Mouse (Mus musculus) heart, embryonic 14.5 days (tissue): ENCODE measurements around the gene Aqp3. TPM values are rescaled to one million over a fixed set of nuclear protein-coding genes. Genes with fewer than 3 reads are reported as not detected.

Source experiments
- ATAC-seq: fragments of 200-750 bp; cut with Nextera tagmentation; 2 replicates; pipeline ENCODE4 v1.8.0; 2017; ENCODE audit warnings: low read depth, moderate TSS enrichment; ENCODE audit not compliant: insufficient number of reproducible peaks, insufficient read depth, low FRiP score
- H3K27ac ChIP-seq, 2 experiments: fragments of 200-500 bp in 1 of 2; fragments of 300-500 bp in 1 of 2; sonication (generic) in 1 of 2; replicated peaks in 1 of 2; 2 replicates each; pipeline ENCODE4 v1.5.1; 2012 to 2014; ENCODE audit warnings: low read depth in 2 of 2, low read length in 2 of 2, control low read depth in 1 of 2, mild to moderate bottlenecking in 1 of 2, mixed read lengths in 1 of 2; ENCODE audit not compliant: control insufficient read depth in 1 of 2, insufficient read depth in 1 of 2
- H3K27me3 ChIP-seq: fragments of 300-500 bp; sonication (generic); 2 replicates; pipeline ENCODE4 v1.6.1; 2014; ENCODE audit warnings: mild to moderate bottlenecking, low read length, control low read depth; ENCODE audit not compliant: control insufficient read depth, insufficient read depth
- H3K36me3 ChIP-seq: fragments of 300-500 bp; sonication (generic); 2 replicates; pipeline ENCODE4 v1.6.1; 2014; ENCODE audit warnings: mild to moderate bottlenecking, control low read depth, low read length, mixed read lengths; ENCODE audit not compliant: control insufficient read depth, insufficient read depth
- H3K4me1 ChIP-seq, 2 experiments: fragments of 200-500 bp in 1 of 2; fragments of 300-500 bp in 1 of 2; sonication (generic) in 1 of 2; 2 replicates each; pipeline ENCODE4 v1.6.1; 2012 to 2014; ENCODE audit warnings: low read length in 2 of 2, control low read depth in 1 of 2, mixed read lengths in 1 of 2; ENCODE audit not compliant: control insufficient read depth in 2 of 2, insufficient read depth in 2 of 2
- H3K4me2 ChIP-seq: fragments of 300-500 bp; sonication (generic); 2 replicates; pipeline ENCODE4 v1.6.1; 2014; ENCODE audit warnings: mild to moderate bottlenecking, low read length
- H3K4me3 ChIP-seq, 2 experiments: fragments of 200-500 bp in 1 of 2; fragments of 300-500 bp in 1 of 2; sonication (generic) in 1 of 2; 2 replicates each; pipeline ENCODE4 v1.5.1; 2012 to 2014; ENCODE audit warnings: low read length in 2 of 2, mild to moderate bottlenecking in 2 of 2, control low read depth in 1 of 2, low read depth in 1 of 2, moderate library complexity in 1 of 2; ENCODE audit not compliant: control insufficient read depth in 1 of 2, insufficient read depth in 1 of 2
- H3K9ac ChIP-seq: fragments of 300-500 bp; sonication (generic); 2 replicates; pipeline ENCODE4 v1.6.1; 2014; ENCODE audit warnings: mild to moderate bottlenecking, low read length
- H3K9me3 ChIP-seq: fragments of 300-500 bp; sonication (generic); 2 replicates; pipeline ENCODE4 v1.6.1; 2016; ENCODE audit warnings: low read length, control low read depth; ENCODE audit not compliant: control insufficient read depth
- WGBS: fragments of 180-500 bp; shearing (Covaris S2); extraction: QIAGEN DNeasy Blood & Tissue Kit; methylation state at CpG from one replicate; pipeline ENCODE4 v1.1.7; 2014; 5-methylcytosine and 5-hydroxymethylcytosine counted together
- polyA plus RNA-seq: library from polyadenylated mRNA; unstranded; fragments of >200 nt; fragmentation: Nextera tagmentation; extraction: Ambion mirVana; gene quantifications from 2 replicates; pipeline ENCODE4 v1.2.1, GENCODE M21; 2014

The Aqp3 gene
- polyA plus RNA-seq, 1 experiment from 2014 or later = 0.55 TPM

DNA sequence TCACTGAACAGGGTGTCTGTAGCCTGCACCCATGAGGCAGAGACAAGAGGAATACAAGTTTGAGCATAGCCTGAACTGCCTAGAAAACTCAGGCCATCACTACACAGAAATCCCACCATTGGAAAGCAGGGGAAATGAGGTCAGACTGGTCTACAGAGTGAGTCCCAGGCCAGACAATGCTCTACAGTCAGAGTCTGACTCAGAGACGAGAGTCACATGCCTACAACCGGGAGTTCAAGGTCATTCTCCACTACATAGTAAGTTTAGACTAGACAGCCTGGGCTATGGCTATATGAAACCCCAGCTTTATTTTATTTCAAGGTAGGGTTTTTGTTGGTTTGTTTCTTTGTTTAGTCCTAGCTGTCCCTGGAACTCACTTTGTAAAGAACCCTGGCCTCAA, 49.1 kb downstream of the Aqp3 start:
- no peak overlapping the region for H3K4me3 ChIP-seq
- WGBS = 38% methylated on average over 2 of the region's 2 CpGs
- H3K9ac ChIP-seq = no peak overlapping the region
- H3K27ac ChIP-seq = no peak overlapping the region
- no peaks in the 10 kb centered on the region for H3K36me3 ChIP-seq
- H3K4me1 ChIP-seq = peaks cover 11 to 14% of the 10 kb centered on the region in 2 experiments
- H3K4me2 ChIP-seq = no peak overlapping the region
- no peaks in the 10 kb centered on the region for H3K9me3 ChIP-seq
- ATAC-seq = no peak
- H3K27me3 ChIP-seq = no peaks in the 10 kb centered on the region

DNA sequence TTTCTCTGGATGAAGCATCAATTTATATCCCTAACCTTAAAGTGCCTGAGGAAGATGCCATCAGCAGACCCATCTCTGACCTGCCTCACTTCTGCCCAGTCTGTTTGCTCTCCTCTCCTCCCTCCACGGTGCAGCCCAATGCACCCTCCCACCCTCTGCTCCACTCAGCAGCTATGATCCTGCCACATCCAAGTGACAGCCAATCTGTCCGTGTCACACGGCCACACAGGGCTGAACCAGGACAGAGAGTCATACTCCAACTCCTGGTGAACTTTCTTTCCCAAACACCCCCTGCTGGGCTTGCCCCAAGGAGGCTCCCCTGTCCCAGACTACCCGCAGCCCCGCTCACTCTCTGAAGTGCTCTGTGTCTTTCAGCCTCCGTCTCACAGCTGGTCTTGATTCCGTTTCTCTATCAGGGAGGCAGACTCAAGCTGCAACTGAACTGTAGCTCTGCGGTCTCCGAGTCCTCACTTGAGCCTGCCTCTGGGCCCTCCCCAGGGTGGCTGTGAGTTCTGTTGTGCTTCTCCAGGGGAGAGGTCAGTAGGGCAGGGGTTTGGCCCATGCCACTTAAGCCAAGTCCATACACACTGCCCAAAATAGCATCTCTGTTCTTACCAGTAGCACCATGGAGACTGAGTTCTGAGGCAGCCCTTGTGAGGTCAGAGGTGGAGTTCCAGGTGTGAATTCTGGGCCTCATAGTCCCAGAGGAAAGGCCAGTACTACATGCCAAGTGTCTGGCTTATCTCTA, 50.3 kb downstream of the Aqp3 start, which contains the start of gene Aqp7:
Gene Aqp7, minus strand, starts transcription at position 616 of the 748 bp plus-strand sequence.
- ATAC-seq = 0 out of 2 replicates have a peak, but pooled peaks have one; percentile 45
- Histone ChIP-seq H3K4me2 (no peak within 1 kb of the TSS), H3K27ac (no peak within 1 kb of the TSS), H3K36me3 (no peaks in the 10 kb centered on the region), H3K9ac (0 out of 2 replicates have a peak within 1 kb of the TSS, but pooled peaks have one; percentile 13), H3K27me3 (no peaks in the 10 kb centered on the region), H3K9me3 (no peaks in the 10 kb centered on the region), H3K4me1 (peaks cover 11 to 14% of the 10 kb centered on the region in 2 experiments), H3K4me3 (no peak within 1 kb of the TSS)
- 22% methylated on average over 9 of the region's 9 CpGs for WGBS

DNA sequence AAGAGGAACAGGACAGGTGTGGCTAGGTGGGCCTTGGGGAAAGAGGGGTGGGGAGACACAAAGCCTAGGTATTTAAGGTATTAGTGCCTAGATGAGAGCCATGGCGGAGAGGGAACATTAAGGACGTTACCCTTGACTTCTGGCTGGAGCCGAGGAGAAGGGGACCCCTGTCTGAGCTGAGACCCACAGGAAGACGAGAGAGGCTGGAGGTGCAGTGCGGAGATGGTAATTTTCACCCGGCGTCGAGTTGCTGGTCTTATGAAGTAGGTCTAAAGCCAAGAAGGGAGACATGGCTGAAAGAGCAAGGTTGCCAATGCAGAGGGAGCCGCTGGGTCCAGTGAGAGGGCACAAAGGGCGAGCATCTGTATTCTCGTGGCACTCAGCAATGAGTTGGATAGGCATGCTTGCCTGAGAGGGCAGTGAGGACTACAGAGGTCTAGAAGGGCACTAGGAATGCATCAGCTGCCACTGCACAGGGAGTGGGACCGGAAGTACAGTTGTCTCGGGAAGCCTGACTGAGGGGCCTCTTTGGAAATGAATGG, 51.7 kb downstream of the Aqp3 start:
- 78% methylated on average over 13 of the region's 13 CpGs for WGBS
- no peak overlapping the region for H3K27ac ChIP-seq
- no peak overlapping the region for H3K9ac ChIP-seq
- H3K36me3 ChIP-seq = no peaks in the 10 kb centered on the region
- no peaks in the 10 kb centered on the region for H3K9me3 ChIP-seq
- no peak overlapping the region for H3K4me2 ChIP-seq
- H3K4me1 ChIP-seq = peaks cover 11 to 14% of the 10 kb centered on the region in 2 experiments
- no peak for ATAC-seq
- no peak overlapping the region for H3K4me3 ChIP-seq
- no peaks in the 10 kb centered on the region for H3K27me3 ChIP-seq

DNA sequence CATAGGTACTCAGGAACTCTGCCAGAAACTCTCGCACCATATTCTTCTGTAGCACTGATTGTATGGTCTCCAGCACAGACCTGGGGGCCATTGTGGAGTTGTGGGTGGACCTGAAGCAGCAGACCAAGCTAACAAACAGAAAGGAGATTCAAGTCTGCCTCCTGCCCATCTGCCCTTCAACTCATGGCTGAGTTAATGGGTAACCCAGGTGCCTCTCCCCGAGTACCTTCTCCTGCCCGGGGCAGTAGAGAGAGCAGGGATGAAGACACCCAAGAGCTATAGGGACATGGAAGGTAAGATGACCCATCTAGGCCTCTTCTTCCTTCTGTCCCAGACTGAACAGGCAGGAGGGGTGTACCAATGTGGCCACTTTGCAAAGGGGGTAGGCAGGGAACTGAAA, 52.7 kb downstream of the Aqp3 start:
- ATAC-seq = no peak
- no peak overlapping the region for H3K4me2 ChIP-seq
- H3K36me3 ChIP-seq = no peaks in the 10 kb centered on the region
- H3K9me3 ChIP-seq = no peaks in the 10 kb centered on the region
- H3K4me1 ChIP-seq = peaks cover 7 to 11% of the 10 kb centered on the region in 2 experiments
- 86% methylated on average over 3 of the region's 3 CpGs for WGBS
- H3K27me3 ChIP-seq = no peaks in the 10 kb centered on the region
- no peak overlapping the region for H3K4me3 ChIP-seq
- H3K9ac ChIP-seq = no peak overlapping the region
- H3K27ac ChIP-seq = no peak overlapping the region

DNA sequence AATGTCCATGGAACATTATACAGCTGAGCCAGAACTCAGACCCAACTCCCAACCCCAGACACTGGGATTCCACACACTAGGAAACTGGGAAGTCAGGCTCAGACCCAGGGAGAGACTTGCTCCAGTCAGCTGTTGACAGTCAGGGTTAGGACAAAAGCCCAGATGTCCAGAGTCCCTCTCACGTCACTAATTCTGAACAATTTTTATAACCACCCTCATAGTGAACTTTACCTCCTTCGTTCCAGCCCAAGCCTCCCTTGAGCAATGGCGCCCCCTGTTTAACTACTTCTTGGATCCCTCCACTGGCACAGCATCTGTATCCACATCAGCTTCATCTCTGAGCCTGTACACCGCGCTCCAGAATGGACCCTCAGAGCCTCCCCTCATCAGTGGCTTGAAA, 54.0 kb downstream of the Aqp3 start:
- no peaks in the 10 kb centered on the region for H3K36me3 ChIP-seq
- H3K27ac ChIP-seq = no peak overlapping the region
- H3K27me3 ChIP-seq = no peaks in the 10 kb centered on the region
- H3K4me2 ChIP-seq = no peak overlapping the region
- 77% methylated on average over 5 of the region's 5 CpGs for WGBS
- no peak for ATAC-seq
- H3K4me1 ChIP-seq = peaks cover 7 to 11% of the 10 kb centered on the region in 2 experiments
- H3K9ac ChIP-seq = no peak overlapping the region
- H3K9me3 ChIP-seq = no peaks in the 10 kb centered on the region
- H3K4me3 ChIP-seq = no peak overlapping the region

DNA sequence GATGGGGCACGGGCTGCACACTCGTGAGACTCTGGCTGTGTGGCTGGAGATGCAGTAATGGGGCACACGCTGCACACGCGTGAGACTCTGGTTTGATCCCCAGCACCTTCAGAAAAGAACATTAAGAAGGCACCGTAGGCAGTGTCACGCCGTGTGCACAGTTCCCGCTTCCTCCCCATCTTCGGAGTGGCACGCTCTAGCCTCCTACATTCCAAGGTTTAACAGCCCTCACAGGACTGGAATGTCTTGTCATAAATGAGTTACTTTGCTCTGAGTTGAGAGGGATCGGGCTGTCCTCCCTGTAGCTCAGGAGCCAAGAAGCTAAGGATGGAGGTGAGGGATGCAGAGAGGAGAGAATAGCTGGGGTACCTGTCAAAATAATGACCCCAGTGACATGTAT, 55.1 kb downstream of the Aqp3 start:
- ATAC-seq = no peak
- 78% methylated on average over 12 of the region's 12 CpGs for WGBS
- H3K4me2 ChIP-seq = no peak overlapping the region
- H3K9me3 ChIP-seq = no peaks in the 10 kb centered on the region
- no peak overlapping the region for H3K27ac ChIP-seq
- H3K27me3 ChIP-seq = no peaks in the 10 kb centered on the region
- no peak overlapping the region for H3K9ac ChIP-seq
- H3K4me3 ChIP-seq = no peak overlapping the region
- H3K36me3 ChIP-seq = no peaks in the 10 kb centered on the region
- peaks cover 3 to 5% of the 10 kb centered on the region in 2 experiments; a peak in 3 of 4 replicates for H3K4me1 ChIP-seq
